Mouse (Mus musculus): Measurements from ENCODE around the gene Erp29.

Erp29 gene

DNA sequence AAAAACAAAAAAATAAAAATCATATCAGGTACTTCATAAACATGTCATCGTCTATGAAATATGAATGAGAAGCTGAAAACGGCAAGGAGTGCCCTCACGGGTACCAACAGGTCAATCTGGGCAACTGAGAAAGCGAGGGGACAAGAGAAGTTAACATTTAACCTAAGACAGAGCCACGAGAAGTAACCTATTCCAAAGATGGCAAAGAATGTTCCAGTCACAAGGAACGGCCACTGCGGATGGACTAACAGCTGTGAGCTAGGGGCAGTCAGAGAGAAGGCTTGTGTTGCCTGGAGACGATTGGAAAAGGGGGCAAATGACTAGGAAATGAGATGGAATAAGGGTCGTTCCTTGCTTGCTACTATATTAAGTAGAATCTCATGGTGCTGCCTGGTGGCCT is 1.8 kb downstream of the Erp29 start:
- in situ Hi-C loops (cut with MboI, MseI), result no loop called here

DNA sequence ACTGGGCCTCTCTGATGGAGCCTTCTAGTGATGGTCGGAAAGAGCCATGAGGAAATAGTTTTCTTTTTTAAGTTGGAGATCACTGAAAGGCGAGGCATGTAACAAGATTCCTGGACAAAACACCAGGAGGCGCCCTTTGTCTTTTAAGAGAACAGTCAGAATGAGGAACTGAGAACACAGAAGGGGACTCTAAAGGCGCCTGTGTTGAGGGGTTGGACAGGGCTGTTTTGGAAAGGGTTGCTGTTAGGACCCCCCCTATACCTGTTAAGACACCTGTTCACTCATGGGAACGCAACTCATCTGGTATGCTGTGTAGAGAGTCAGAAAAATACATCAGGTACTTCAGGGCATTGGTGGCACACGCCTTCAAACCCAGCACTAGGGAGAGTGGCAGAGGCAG is 2.3 kb downstream of the Erp29 start:
- in situ Hi-C loops (cut with MboI, MseI), result loop anchor here (10.0 kb wide), 1 partner anchor 1695 kb away; the partner anchor contains the start of gene Setd1b

DNA sequence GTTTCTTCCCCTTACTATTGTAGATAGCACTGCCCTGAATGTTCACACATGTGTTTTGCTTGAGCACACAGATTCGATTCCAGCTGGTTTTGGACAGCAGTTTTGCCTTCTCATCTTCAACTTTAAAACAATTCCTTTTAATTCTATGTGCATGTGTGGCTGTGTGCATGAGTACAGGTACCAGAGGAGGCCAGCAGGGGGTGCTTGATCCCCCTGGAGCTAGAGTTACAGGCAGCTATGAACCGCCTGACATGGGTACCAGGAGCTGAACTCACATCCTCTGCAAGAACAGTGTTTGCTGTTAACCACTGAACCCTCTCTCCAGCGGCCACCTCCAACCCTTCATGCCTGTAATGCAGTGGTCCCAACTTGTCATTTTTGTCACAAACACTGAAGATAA is 3.9 kb downstream of the Erp29 start:
- in situ Hi-C loops (cut with MboI, MseI), result loop anchor here (10.0 kb wide), 1 partner anchor 1696 kb away; the partner anchor contains the start of gene Setd1b

GRCm38 (mm10) chr5:121444870-121445269 is 7.4 kb downstream of the Erp29 start:
- in situ Hi-C loops (cut with MboI, MseI), result loop anchor here (5.0 to 10.0 kb wide), 2 partner anchors 32 to 1700 kb away; partner anchors contain the start of gene Setd1b

DNA sequence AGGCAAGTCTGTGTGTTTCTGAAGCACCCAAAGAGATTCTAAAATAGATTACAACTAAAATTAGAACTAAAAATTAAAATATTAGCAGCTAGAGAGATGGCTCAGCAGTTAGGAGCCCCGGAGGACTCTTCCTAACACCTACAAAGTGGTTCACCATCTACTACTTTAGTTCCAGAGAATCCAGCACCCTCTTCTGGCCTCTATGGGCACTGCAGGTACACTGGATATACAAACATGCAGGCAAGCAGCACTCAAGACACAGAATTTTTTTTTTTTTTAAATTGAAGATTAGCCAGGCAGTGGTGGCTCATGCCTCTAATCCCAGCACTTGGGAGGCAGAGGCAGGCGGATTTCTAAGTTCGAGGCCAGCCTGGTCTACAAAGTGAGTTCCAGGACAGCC is 8.8 kb downstream of the Erp29 start:
- in situ Hi-C loops (cut with MboI, MseI), result loop anchor here (5.0 to 10.0 kb wide), 2 partner anchors 34 to 1701 kb away; partner anchors contain the start of gene Setd1b

- in situ Hi-C loops (cut with MboI, MseI), result loop anchor here (10.0 kb wide), 1 partner anchor 1026 kb away; no protein-coding TSS in a partner anchor
Observed at GRCm38 (mm10) chr5:121438756-121439155, 13.6 kb downstream of the Erp29 start.

DNA sequence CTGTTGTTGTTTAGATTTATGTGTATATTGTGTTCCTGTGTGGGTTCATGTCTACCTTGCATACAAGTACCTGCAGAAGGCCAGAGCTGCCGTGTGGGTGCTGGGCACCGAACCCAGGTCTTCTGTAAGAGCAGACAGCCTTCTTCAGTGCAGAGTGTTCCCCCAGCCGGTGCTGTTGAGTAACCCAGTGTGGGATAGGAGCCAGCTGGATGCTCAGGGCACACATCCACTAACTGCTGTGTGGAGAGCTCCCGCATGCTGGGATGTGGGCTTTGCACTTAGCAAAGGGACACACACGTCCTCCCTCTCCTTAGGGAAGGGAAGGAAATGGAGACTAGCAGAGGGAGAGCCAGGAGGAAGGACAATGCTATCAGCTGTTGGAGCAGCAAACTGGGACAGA is 14.2 kb downstream of the Erp29 start:
- in situ Hi-C loops (cut with MboI, MseI), result loop anchor here (10.0 kb wide), 1 partner anchor 1027 kb away; no protein-coding TSS in a partner anchor

- in situ Hi-C loops (cut with MboI, MseI), result loop anchor here (10.0 kb wide), 1 partner anchor 1056 kb away; no protein-coding TSS in a partner anchor
Observed at GRCm38 (mm10) chr5:121428954-121429353, 23.4 kb downstream of the Erp29 start.

- in situ Hi-C loops (cut with MboI, MseI), result loop anchor here (10.0 kb wide), 1 partner anchor 1062 kb away; no protein-coding TSS in a partner anchor
Observed at GRCm38 (mm10) chr5:121423297-121423696, 29.0 kb downstream of the Erp29 start.

GRCm38 (mm10) chr5:121422787-121423186 is 29.5 kb downstream of the Erp29 start:
- in situ Hi-C loops (cut with MboI, MseI), result loop anchor here (10.0 kb wide), 1 partner anchor 1062 kb away; no protein-coding TSS in a partner anchor

GRCm38 (mm10) chr5:121420721-121421120 is 31.6 kb downstream of the Erp29 start:
- in situ Hi-C loops (cut with MboI, MseI), result loop anchor here (10.0 kb wide), 1 partner anchor 1064 kb away; no protein-coding TSS in a partner anchor

GRCm38 (mm10) chr5:121410975-121411374 is 41.3 kb downstream of the Erp29 start:
- in situ Hi-C loops (cut with MboI, MseI), result no loop called here

- in situ Hi-C loops (cut with MboI, MseI), result no loop called here
Observed at GRCm38 (mm10) chr5:121407856-121408255, 44.5 kb downstream of the Erp29 start.

DNA sequence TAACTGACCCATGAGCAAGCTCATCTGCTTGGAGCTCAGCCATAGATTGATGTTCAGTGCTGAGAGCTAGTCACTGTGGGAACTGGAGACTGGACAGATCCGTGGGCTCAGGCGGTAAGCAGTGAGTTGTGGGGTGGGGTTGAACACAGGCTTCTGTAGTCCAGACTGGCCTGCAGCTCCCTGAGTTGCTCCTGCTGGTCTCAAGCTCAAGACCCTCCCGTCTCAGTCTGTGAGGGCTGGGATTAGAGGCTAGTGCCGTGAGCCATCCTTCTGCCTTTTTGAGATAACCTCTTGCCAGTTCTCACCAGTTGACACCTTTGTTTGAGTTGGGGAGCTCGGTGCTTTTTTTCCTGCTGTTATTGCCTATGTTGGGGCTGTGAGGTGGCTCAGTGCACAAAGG is 51.5 kb downstream of the Erp29 start:
- in situ Hi-C loops (cut with MboI, MseI), result no loop called here

GRCm38 (mm10) chr5:121400064-121400463 is 52.2 kb downstream of the Erp29 start:
- in situ Hi-C loops (cut with MboI, MseI), result no loop called here

DNA sequence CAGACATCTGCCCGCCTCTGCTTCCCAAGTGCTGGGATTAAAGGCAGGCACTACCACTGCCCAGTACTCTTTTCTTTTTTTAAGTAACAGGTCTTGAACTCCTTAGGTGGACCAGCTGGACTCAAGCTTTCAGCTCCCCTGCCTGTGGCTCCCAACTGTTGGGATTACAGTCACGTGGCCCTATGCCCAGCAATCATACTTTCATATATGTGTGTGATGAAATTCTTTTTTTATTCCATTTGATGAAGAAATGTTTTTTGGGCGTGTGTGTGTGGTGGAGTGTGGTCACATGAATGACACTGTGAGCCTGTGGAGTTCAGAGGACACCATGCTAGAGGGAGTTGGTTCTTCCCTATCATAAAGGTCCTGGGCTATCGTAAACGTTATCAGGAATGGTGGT is 52.8 kb downstream of the Erp29 start:
- in situ Hi-C loops (cut with MboI, MseI), result no loop called here

- in situ Hi-C loops (cut with MboI, MseI), result no loop called here
Observed at GRCm38 (mm10) chr5:121398965-121399462, 53.3 kb downstream of the Erp29 start.

- in situ Hi-C loops (cut with MboI, MseI), result no loop called here
Observed at GRCm38 (mm10) chr5:121398146-121398964, 54.0 kb downstream of the Erp29 start.

- in situ Hi-C loops (cut with MboI, MseI), result no loop called here
Observed at GRCm38 (mm10) chr5:121397187-121398145, 54.8 kb downstream of the Erp29 start, which contains the start of gene Naa25. Naa25 (plus strand) TSS chr5:121397936.

DNA sequence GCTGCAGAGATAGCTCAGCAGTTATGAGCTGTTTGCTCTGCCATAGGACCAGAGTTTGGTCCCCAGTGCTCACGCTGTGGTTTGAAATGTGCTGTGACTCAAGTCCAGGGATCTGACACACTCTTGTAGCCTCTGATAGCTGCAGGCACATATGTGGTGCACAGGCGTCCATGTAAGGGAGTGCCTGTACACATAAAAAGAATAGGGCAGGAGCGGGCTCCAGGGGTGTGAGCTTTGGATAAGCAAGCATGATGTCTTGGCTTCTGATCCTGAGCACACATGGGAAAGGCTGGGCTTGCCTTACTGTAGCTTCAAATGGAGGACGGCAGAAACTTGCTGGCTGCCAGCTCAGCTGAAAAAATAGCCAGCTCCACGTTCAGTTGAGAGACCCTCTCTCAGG is 56.7 kb downstream of the Erp29 start:
- in situ Hi-C loops (cut with MboI, MseI), result no loop called here

DNA sequence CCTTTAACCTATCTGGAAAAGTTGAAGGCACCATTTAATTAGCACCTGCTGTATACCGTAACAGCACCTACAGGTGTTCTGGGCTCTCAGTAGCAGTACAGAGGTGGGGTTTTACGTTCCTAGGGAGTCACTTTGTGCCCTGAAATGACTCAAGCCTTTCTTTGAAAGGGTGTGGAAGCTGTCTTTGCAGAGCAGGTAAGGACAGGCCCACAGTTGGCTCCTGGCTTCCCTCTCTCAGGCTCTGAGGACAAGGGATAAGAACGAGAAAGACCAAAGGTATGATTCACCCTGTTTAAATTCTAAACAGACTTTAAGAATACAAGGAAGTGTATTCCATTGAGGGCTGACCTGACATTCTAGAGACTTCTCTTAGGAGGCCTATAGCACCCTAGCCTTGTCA is 58.9 kb downstream of the Erp29 start:
- in situ Hi-C loops (cut with MboI, MseI), result no loop called here

Measured in T-helper 1 cell (primary cell).